ENCODE assay signal across 8 mouse cellular contexts in genomic region chr19:57204101-57204500, GRCm38 (mm10).
DNase-seq lines count a peak whose midpoint lies in the region; ATAC-seq and TF ChIP-seq lines count a peak whose summit lies in the region.

No protein-coding gene starts in this region.

- no peak overlapping the region for H3K27ac ChIP-seq in hindbrain, postnatal 0 days
- no peak overlapping the region for H3K27ac ChIP-seq in hindbrain, embryonic 13.5 days
- H3K27ac ChIP-seq in hindbrain, embryonic 16.5 days (ENCODE audit: low read depth, low read length) = no peak overlapping the region

- no peaks in the 10 kb centered on the region for H3K9me3 ChIP-seq in hindbrain, postnatal 0 days (ENCODE audit: low read length)
- H3K9me3 ChIP-seq in hindbrain, embryonic 13.5 days = no peaks in the 10 kb centered on the region
- no peaks in the 10 kb centered on the region for H3K9me3 ChIP-seq in hindbrain, embryonic 16.5 days (ENCODE audit: control insufficient read depth, low read length)

- no peak overlapping the region for H3K4me2 ChIP-seq in hindbrain, postnatal 0 days (ENCODE audit: low read depth, low read length)
- no peak overlapping the region for H3K4me2 ChIP-seq in hindbrain, embryonic 13.5 days
- no peak overlapping the region for H3K4me2 ChIP-seq in hindbrain, embryonic 16.5 days (ENCODE audit: low read length)

- TF ChIP-seq CTCF in hindbrain, postnatal 0 days (IDR thresholded peaks at IDR 0.05; ENCODE audit: low read depth) = no peak

- WGBS in hindbrain, postnatal 0 days = 78% methylated on average over 7 of the region's 7 CpGs
- 74% methylated on average over 7 of the region's 7 CpGs for WGBS in hindbrain, embryonic 13.5 days
- WGBS in hindbrain, embryonic 16.5 days = 75% methylated on average over 7 of the region's 7 CpGs

- no peak overlapping the region for H3K4me3 ChIP-seq in hindbrain, postnatal 0 days (ENCODE audit: low read length)
- no peak overlapping the region for H3K4me3 ChIP-seq in hindbrain, embryonic 13.5 days
- no peak overlapping the region for H3K4me3 ChIP-seq in hindbrain, embryonic 16.5 days (ENCODE audit: low read length)

- H3K4me1 ChIP-seq in hindbrain, postnatal 0 days (ENCODE audit: insufficient read depth, low read length) = 0 out of 2 replicates have a peak, but pooled peaks cover 6% of the 10 kb centered on the region
- H3K4me1 ChIP-seq in hindbrain, embryonic 13.5 days (replicated peaks) = peaks cover 16% of the 10 kb centered on the region
- H3K4me1 ChIP-seq in hindbrain, embryonic 16.5 days (ENCODE audit: control insufficient read depth, insufficient read depth, low read depth, low read length) = peaks cover 13% of the 10 kb centered on the region

- ATAC-seq in hindbrain, postnatal 0 days = 0 out of 2 replicates have a peak, but pooled peaks have one; percentile 45
- no peak for ATAC-seq in hindbrain, embryonic 13.5 days (ENCODE audit: low FRiP score)
- no peak for ATAC-seq in hindbrain, embryonic 16.5 days

- DNase-seq in hindbrain, postnatal 0 days (ENCODE audit: low spot score) = peak; percentile 18
- peak; percentile 34 for DNase-seq in adrenal gland, postnatal 25 days
- peak; percentile 66 to 72 for DNase-seq in heart, postnatal 36 days
- DNase-seq in lung, postnatal 36 days = peak; percentile 82
- no peak for DNase-seq in T-cell, adult 2 months (ENCODE audit: low spot score)
- DNase-seq in urinary bladder, postnatal 10 days (ENCODE audit: low spot score) = no peak

- H3K9ac ChIP-seq in hindbrain, postnatal 0 days (replicated peaks; ENCODE audit: low read length) = no peak overlapping the region
- no peak overlapping the region for H3K9ac ChIP-seq in hindbrain, embryonic 13.5 days
- no peak overlapping the region for H3K9ac ChIP-seq in hindbrain, embryonic 16.5 days (ENCODE audit: low read depth, low read length)

- no peaks in the 10 kb centered on the region for H3K36me3 ChIP-seq in hindbrain, postnatal 0 days (ENCODE audit: insufficient read depth, low read length)
- no peaks in the 10 kb centered on the region for H3K36me3 ChIP-seq in hindbrain, embryonic 13.5 days
- no peaks in the 10 kb centered on the region for H3K36me3 ChIP-seq in hindbrain, embryonic 16.5 days (ENCODE audit: control insufficient read depth, insufficient read depth, low read length)

- H3K27me3 ChIP-seq in hindbrain, postnatal 0 days (ENCODE audit: insufficient read depth, low read length) = no peaks in the 10 kb centered on the region
- no peaks in the 10 kb centered on the region; the same call in 1 of the 2 replicates for H3K27me3 ChIP-seq in hindbrain, embryonic 13.5 days
- no peaks in the 10 kb centered on the region for H3K27me3 ChIP-seq in hindbrain, embryonic 16.5 days (replicated peaks; ENCODE audit: control insufficient read depth, insufficient read depth, low read length)

- intact Hi-C loops in heart, postnatal 36 days (cut with DNase I) = no loop called here

Comparison
In these comparisons a context has a peak if more than half of its experiments do, and no peak if none do; other contexts are left out.
1. DNase-seq: peak in hindbrain, postnatal 0 days (single experiment), adrenal gland, postnatal 25 days (single experiment), heart, postnatal 36 days (2 of 2) and lung, postnatal 36 days (single experiment); none in T-cell, adult 2 months (single experiment) and urinary bladder, postnatal 10 days (single experiment).